Mouse (Mus musculus): ENCODE measurements around the gene Rap1gap. TPM values are rescaled to one million over a fixed set of nuclear protein-coding genes. Genes with fewer than 3 reads are reported as not detected.

Rap1gap gene
- polyA plus RNA-seq, 2 experiments from 2014 or later, result 1.4 TPM; not detected in 1

Other genes with a start within 250 kb of the Rap1gap start
- not detected for gene Cela3b, start 234.2 kb upstream of the Rap1gap start, polyA plus RNA-seq (2017; shearing (Covaris generic))
- not detected for gene 1700013G24Rik, start 211.4 kb upstream of the Rap1gap start, polyA plus RNA-seq (2017; shearing (Covaris generic))
- not detected for gene Hspg2, start 196.0 kb upstream of the Rap1gap start, polyA plus RNA-seq (2017; shearing (Covaris generic))
- gene Ldlrad2, start 90.2 kb upstream of the Rap1gap start, polyA plus RNA-seq (2017; shearing (Covaris generic)), result not detected
- 10 to 100 TPM; 41.9 to 62.2 TPM for gene Usp48, start 71.0 kb upstream of the Rap1gap start, polyA plus RNA-seq (2017; shearing (Covaris generic))
- 1 to 10 TPM; 1.5 to 2.8 TPM for gene Alpl, start 131.7 kb downstream of the Rap1gap start, polyA plus RNA-seq (2017; shearing (Covaris generic))
- gene Ece1, start 197.5 kb downstream of the Rap1gap start, polyA plus RNA-seq (2017; shearing (Covaris generic)), result 10 to 100 TPM; 15.9 to 23.4 TPM